Mouse (Mus musculus) layer of hippocampus, adult 18-20 months (tissue): ENCODE data around the gene Nckap5. TPM values are rescaled to one million over a fixed set of nuclear protein-coding genes. Genes with fewer than 3 reads are reported as not detected.

Experiments used
- DNase-seq, 2 experiments: peaks; one replicate each; pipeline ENCODE4 v3.0.0; 2022; ENCODE audit warnings: low spot score in 2 of 2
- total RNA-seq, 2 experiments: library from RNA; stranded (reverse); gene quantifications; 2 replicates each; pipeline ENCODE4 v1.2.3; 2021

Gene Nckap5
- total RNA-seq, 2 experiments from 2014 or later: 5.6 to 9.4 TPM

- DNase-seq: peak in 1 of 2 experiments; percentile 60
These were observed 261.9 kb downstream of the Nckap5 start for GRCm38 (mm10) chr1:126568520-126569197.

GRCm38 (mm10) chr1:126565151-126565725, 265.4 kb downstream of the Nckap5 start:
- DNase-seq: no peak

DNA sequence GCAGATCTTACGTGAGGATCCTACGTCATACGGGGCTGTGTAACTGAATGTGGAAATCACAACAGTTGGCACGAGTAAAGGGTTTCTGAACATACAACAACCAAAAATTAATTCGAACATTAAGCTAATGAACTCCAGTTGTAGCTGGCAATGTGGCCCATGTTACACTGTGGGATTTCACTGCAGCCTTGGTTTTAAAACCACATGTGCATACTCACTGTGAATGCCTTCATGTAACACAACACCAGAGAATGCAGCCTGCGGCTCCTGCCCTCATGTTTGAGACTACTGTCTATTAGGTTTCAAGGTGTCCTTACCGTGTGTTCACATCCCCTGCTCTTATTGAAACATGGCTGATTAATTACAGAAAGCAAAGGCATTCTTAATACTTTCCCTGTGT, 269.7 kb downstream of the Nckap5 start:
- DNase-seq: no peak

- no peak for DNase-seq
These were observed 272.8 kb downstream of the Nckap5 start for GRCm38 (mm10) chr1:126557791-126558294.

GRCm38 (mm10) chr1:126547979-126548378, 282.6 kb downstream of the Nckap5 start:
- DNase-seq: no peak

- no peak for DNase-seq
These were observed 286.1 kb downstream of the Nckap5 start for GRCm38 (mm10) chr1:126544471-126544870.

DNA sequence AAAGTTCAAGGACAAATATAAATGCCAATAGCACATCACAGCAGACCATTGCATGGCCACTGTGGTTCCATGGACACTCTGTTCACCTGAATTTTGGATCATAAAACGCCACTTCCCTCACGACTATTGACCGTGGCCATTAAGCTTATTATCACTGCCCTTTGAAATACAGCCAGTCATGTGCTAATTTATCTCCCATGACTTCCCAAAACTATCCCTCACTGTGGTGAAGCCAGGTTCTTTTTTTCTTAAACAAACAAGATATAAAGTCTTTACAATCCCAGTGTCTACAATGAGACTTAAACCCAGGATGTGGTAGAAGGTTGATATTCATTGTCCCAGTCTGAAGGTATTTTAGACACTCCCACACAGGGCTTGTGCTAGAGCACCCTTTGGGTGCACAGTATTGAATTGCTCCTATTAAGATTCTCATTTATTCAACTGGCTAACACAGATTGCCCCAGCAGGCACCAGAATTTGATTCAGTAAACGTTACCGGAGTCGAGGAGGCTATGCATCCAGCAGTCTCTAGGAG, 293.3 kb downstream of the Nckap5 start:
- no peak for DNase-seq

GRCm38 (mm10) chr1:126535527-126535926, 295.1 kb downstream of the Nckap5 start:
- DNase-seq: no peak

DNA sequence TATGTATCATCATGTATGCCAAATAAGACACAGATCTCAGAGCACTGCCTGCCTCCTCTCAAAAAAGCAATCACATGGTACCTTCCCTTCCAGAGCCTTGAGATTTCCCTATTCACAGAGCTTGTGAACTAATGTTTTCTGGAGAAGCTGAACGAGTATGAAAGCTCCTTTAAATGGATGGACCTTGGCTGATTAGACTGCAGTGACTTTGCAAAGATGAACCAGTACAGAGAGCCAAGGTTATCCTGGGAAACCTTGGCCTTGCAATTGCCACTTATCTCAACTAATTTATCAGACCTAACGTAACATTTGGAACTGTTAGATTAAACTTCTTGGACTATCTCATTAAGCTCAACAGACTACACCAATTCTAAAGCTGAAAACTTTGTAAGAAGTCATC, 296.6 kb downstream of the Nckap5 start:
- DNase-seq: no peak

DNA sequence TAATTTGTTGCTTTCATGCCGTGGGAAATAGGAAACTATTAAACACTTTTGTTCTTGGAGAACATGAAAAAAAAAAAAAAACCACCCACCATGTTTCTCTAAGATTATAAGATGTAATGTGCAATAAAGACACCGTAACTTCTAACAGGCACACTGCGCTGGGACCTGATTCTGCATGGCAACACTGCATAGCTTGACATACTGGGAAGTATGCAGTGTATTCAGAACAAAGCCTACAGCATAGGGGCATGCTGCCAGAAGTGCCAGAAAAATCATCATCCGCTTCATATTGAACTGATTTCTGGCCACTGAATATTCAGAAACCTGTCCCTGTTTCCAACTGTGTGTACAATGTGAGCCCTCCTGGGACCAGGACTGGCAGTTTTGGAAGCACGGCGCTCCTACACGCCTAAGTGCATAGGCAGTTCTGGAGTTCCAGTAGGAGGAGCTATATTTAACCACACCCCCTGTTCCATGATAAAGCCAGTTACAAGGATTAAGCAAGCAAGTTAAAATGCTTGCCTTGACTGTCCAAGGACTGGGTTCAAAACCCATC, 302.5 kb downstream of the Nckap5 start:
- peak in 1 of 2 experiments; percentile 16 for DNase-seq

GRCm38 (mm10) chr1:126518067-126518466, 312.5 kb downstream of the Nckap5 start:
- no peak for DNase-seq

DNA sequence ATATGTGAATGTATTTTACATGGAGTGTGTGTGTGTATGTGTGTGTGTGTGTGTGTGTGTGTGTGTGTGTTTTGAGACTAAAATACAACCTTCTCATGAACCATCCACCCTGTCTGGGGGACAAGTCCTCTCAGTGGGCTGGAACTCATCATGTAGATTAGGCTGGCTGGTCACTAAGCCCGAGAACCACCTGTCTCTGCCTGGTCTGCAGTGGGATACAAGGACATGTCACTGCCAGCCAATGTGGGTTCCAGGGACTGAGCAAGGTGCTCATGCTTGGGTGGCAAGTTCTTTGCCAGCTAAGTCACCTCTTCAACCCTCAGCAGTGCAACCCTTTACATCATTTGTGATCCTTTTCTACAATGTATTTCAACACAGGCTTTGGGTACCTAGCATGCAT, 313.2 kb downstream of the Nckap5 start:
- no peak for DNase-seq

DNA sequence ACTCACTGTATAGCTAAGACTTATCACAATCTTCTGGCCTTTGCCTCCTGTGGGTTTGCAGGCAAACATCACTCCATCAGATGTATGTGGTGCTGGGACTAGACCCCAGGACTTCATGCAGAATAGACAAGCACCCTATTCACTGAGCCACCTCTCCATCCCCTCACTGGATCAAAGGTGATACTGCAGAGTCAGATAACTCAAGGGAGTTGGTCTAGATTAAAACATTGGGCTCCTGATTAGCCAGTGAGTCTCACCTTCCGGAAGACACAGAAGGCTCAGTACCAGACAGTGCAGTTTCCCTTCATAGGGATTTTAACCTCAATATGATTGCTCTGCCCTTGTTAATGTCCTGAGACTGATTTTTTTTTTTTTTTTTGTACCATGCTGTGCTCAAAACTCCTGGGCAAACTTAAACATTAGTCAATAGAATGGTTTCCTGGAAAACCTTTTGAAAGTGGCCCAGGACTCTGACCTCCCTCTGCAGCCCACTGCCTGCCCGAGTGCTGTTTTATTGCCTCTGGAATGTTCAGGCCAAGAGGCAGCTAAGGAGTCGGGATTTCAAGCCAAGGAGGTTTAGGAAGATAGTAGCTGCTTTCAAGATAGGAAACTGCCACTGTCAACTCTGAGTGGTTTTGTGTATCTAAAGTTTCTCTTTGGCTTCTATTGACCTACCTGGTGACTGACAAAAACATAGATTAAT, 315.4 kb downstream of the Nckap5 start:
- DNase-seq: no peak

DNA sequence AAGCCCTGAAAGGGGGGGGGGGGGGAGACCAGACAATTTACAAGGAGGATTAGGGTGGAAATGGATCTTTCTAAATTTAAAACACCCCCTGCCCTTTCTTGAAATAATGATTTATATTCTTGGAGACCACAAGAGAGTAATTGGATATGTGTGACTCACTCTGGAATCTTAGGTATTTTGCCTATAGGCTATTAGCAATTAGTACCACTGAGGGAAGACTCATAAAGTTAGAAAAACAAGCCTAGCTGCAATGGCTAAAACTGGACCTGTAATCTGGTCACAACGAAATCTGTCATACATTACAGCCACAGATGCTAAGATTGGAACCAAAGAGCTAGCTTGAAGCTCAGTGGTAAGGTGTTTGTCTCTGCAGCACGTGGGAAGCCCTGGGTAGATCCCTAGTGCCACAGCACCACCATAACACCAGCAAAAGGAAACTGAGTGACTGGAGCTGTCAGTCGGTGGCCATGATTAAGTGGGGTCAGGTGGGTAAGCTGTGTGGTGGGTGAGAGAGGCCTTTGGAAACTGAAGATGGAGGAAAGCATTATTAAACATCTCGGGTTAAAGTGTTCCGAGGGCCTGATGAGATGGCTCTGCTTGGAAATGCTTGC, 318.7 kb downstream of the Nckap5 start:
- no peak for DNase-seq

DNA sequence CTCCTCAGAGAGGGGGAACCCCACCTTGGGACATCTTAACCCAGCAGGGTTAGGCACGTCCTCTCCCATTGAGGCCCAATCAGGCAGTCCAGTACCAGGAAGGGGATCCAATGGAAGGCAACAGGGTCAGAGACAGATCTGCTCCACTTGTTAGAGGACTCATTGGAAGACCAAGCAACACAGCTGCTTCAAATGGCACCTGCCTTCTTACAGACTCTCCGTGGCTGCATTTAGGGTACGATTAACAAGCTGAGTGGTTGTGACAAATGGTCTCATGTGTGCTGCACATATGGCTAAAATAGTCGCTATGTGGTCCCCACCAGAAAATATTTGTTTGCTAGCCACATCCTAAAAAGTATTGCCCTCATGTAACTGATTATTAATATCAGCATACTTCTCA, 325.9 kb downstream of the Nckap5 start:
- DNase-seq: no peak

DNA sequence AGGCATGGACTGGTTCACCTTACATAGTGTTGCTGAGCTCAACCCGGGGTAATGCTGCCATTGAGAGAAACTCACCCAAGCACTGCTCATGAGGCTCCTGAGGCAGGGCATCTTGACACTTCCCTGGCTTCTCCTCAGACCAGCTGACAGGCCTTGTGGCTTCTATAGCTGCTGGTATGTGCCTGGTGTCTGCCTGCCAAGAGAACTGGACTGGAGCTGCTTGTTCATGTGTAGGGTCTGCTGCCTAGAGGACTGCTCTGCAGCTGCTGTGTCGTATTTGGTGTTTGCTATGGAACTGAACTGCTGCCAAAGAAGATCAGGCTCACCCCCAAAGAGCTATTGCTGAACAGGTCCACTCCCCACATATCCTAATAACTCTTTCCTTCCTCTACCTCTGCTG, 327.9 kb downstream of the Nckap5 start:
- DNase-seq: no peak

GRCm38 (mm10) chr1:126496722-126497121, 333.9 kb downstream of the Nckap5 start:
- DNase-seq: no peak

DNA sequence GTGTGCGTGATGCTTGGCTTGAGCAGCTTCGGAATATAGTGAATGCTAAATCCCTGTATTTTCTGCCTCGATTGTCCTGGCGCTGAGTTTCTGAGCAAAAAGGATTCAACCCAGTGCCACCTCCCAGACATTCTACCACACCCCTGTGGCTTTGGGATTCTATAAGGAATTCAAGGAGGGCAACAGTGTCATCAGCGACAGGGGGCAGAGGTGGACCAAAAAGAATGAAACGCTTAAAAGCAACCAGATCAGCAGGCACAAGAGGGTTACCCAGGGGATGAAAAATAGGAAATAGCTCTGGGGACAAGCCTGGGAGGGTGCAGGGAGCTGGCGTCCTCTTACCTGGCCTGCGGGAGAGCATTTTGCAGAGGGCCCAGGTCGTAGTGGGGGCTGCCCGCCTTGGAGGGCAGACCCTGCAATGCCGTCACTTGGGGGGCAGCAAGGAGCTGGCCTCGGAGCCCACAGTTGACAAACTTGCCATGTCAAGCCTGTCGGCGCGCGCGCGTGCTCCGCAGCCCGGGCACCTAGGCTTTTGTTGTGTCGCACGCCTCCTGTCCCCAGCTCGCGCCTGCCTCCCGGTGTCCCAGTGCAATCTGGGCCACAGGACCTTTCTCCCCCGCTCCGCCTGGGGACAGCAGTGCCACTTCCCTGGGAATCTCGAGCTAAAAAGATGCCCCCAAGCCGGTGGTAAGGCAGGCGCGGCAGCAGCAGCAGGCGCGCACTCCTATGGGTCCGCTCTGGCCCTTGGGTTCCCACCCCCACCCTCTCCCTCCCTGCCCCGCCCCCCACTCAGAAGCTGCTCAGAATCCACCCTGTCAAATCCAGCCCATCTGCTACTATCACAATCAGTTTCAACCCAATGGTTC, 338.2 kb downstream of the Nckap5 start:
- DNase-seq: peak in 1 of 2 experiments; percentile 16

- no peak for DNase-seq
These were observed 339.2 kb downstream of the Nckap5 start for GRCm38 (mm10) chr1:126491412-126491811.

DNA sequence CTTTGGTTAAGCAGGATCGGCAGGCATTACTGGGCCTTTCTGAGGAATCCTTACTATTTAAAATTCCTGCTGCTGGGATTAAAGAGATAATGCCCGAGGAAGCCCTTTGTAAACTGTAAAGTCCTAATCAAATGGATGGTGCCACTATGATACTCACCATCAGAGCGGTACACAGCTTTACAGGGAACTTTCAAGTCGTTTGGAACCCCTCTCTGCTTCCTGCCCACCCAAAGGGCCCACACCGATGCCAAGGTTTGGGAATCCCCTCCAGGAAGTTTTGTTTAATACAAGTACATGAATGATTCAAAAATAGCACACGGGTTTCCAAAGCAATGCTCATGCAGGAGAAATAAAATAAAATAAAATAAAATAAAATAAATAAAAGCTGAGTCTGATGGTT, 340.3 kb downstream of the Nckap5 start:
- no peak for DNase-seq
